Mouse (Mus musculus) limb, embryonic 11.5 days (tissue): ENCODE results near the gene Fbxo9. TPM values are rescaled to one million over a fixed set of nuclear protein-coding genes. Genes with fewer than 3 reads are reported as not detected.

Source experiments
- ATAC-seq: fragments of 200-750 bp; cut with Nextera tagmentation; 2 replicates; pipeline ENCODE4 v1.8.0; 2017; ENCODE audit warnings: low read depth; ENCODE audit not compliant: insufficient number of reproducible peaks, low FRiP score, low TSS enrichment
- DNase-seq: peaks from one replicate; pipeline ENCODE4 v3.0.0-alpha.2; 2015; ENCODE audit warnings: low spot score
- H3K27ac ChIP-seq: fragments of 300-500 bp; sonication (generic); replicated peaks from 2 replicates; pipeline ENCODE4 v1.5.1; 2014; ENCODE audit warnings: low read depth, mild to moderate bottlenecking, low read length
- H3K27me3 ChIP-seq: fragments of 300-500 bp; sonication (generic); 2 replicates; pipeline ENCODE4 v1.6.1; 2014; ENCODE audit warnings: mild to moderate bottlenecking, low read length, mixed read lengths; ENCODE audit not compliant: control insufficient read depth, insufficient read depth
- H3K36me3 ChIP-seq: fragments of 300-500 bp; sonication (generic); 2 replicates; pipeline ENCODE4 v1.6.1; 2014; ENCODE audit warnings: mild to moderate bottlenecking, low read length, moderate library complexity, mixed read lengths; ENCODE audit not compliant: control insufficient read depth, insufficient read depth
- H3K4me1 ChIP-seq: fragments of 300-500 bp; sonication (generic); 2 replicates; pipeline ENCODE4 v1.6.1; 2014; ENCODE audit warnings: low read length, mixed read lengths; ENCODE audit not compliant: control insufficient read depth, insufficient read depth
- H3K4me2 ChIP-seq: fragments of 300-500 bp; sonication (generic); 2 replicates; pipeline ENCODE4 v1.6.1; 2014; ENCODE audit warnings: low read depth, mild to moderate bottlenecking, moderate library complexity; ENCODE audit not compliant: severe bottlenecking
- H3K4me3 ChIP-seq: fragments of 300-500 bp; sonication (generic); 2 replicates; pipeline ENCODE4 v1.5.1; 2014; ENCODE audit warnings: low read depth, low read length
- H3K9ac ChIP-seq: fragments of 300-500 bp; sonication (generic); 2 replicates; pipeline ENCODE4 v1.6.1; 2014; ENCODE audit warnings: mild to moderate bottlenecking, low read length
- H3K9me3 ChIP-seq: fragments of 300-500 bp; sonication (generic); 2 replicates; pipeline ENCODE4 v1.6.1; 2016; ENCODE audit warnings: low read length; ENCODE audit not compliant: control insufficient read depth
- WGBS: fragments of 180-500 bp; shearing (Covaris S2); extraction: QIAGEN DNeasy Blood & Tissue Kit; methylation state at CpG from one replicate; pipeline ENCODE4 v1.1.7; 2014; 5-methylcytosine and 5-hydroxymethylcytosine counted together
- polyA plus RNA-seq: library from polyadenylated mRNA; unstranded; fragments of >200 nt; fragmentation: Nextera tagmentation; extraction: Ambion mirVana; gene quantifications from 2 replicates; pipeline ENCODE4 v1.2.1, GENCODE M21; 2014

Gene Fbxo9
- polyA plus RNA-seq, 1 experiment from 2014 or later, result 31.9 TPM

DNA sequence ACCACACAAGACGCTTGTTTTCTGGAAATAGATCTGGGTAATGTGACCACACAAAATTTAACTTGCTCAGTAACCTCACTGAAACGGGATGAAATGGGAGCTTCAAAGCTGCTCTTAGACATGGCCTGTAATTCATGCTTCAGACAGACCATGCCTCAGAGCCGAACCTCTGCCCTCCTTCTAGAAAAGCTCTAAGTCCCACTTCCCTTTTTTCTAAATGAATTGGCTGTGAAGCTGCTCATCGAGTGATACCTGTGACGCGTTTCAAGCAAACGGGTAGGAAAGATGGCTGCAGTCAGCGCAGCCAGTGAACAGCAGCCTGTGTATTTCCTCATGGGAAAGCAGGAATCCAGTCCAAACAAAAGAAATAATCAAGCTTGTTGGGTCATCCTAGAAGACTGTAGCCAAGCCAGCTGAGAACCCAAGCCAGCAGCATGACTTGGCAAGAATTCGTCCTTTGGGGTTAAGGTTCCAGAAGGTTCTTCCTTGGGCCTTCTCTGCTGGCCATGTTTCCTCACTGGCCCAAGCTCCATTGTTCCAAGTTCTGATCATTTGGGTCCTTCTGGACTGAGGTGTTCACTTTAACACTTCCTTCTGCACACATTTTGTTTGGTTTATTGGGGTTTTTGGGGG, 29.3 kb upstream of the Fbxo9 start:
- WGBS, result 90% methylated on average over 9 of the region's 9 CpGs
- no peak overlapping the region for H3K4me2 ChIP-seq
- H3K9ac ChIP-seq, result no peak overlapping the region
- no peak overlapping the region for H3K4me3 ChIP-seq
- no peak for ATAC-seq
- no peak for DNase-seq
- no peaks in the 10 kb centered on the region for H3K27me3 ChIP-seq
- peaks cover 23% of the 10 kb centered on the region for H3K36me3 ChIP-seq
- H3K9me3 ChIP-seq, result no peaks in the 10 kb centered on the region; the same call in 1 of the 2 replicates
- no peak overlapping the region for H3K27ac ChIP-seq
- no peaks in the 10 kb centered on the region for H3K4me1 ChIP-seq

DNA sequence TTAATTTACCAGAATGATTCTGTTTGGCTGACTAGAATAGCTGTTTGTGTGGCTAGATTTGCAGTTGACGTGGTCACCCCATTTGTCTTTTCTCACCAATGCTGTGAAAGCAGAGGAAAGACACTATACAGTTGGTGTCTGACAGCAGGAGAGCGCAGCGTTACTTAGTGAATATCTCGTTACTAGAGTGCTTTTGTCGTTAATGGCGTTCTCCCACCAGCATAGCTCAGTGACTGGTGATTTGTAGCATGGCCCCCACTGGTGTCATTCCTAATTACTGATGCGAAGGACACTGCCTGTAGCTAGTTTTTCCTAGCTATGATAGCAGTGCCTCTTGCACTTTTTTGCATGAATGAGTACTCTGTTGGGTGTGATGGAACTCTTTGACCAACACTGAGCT, 26.8 kb upstream of the Fbxo9 start:
- DNase-seq (no peak), ATAC-seq (no peak)
- H3K9ac ChIP-seq, result no peak overlapping the region
- H3K4me2 ChIP-seq, result no peak overlapping the region
- H3K4me3 ChIP-seq, result no peak overlapping the region
- no peaks in the 10 kb centered on the region for H3K9me3 ChIP-seq
- peaks cover 14% of the 10 kb centered on the region for H3K36me3 ChIP-seq
- H3K27ac ChIP-seq, result no peak overlapping the region
- H3K4me1 ChIP-seq, result no peaks in the 10 kb centered on the region
- WGBS, result 65% methylated on average over 7 of the region's 7 CpGs
- H3K27me3 ChIP-seq, result no peaks in the 10 kb centered on the region

DNA sequence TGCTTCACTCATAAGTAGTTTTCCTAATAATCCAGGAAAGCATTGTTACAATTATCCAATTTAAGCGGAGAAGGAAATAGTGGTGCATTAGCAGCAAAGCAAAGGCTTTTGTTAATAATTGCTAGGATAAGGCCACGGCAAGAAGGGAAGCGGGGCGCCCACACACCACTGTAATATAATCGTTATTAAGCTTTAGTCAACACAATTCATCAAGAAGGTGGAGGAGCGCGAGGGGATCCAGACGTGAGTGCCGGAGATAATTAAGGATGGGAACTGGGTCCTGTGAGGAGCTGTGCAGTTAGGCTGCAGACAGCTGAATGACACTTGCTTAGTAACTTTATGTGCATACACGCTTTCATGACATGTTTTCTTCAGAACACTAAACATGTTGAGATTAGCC, 17.8 kb upstream of the Fbxo9 start:
- Histone ChIP-seq H3K27ac (no peak overlapping the region), H3K9me3 (no peaks in the 10 kb centered on the region), H3K36me3 (peaks cover under 1% of the 10 kb centered on the region), H3K4me3 (no peak overlapping the region), H3K9ac (no peak overlapping the region), H3K4me2 (no peak overlapping the region), H3K4me1 (no peaks in the 10 kb centered on the region), H3K27me3 (no peaks in the 10 kb centered on the region)
- no peak for DNase-seq
- WGBS, result 85% methylated on average over 10 of the region's 10 CpGs
- ATAC-seq, result no peak

DNA sequence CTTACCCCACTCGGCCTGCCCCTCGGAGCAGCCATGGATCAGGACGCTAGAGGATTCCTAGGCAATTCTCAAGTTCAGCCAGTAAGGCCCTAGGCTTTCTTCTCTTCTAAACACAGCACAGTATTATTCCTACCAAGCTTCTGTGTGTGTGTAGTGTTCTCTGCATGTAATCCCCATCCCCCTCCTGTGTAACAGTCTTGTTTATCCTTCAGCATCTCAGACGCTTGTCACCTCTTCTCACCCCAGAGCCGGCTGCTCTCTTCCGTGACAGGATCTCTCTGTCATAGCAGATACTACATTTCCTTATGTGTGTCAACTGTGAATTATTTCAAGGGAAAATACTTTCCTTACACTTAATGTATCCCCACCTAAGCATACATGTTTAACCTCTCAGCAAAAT, 17.1 kb upstream of the Fbxo9 start:
- Histone ChIP-seq H3K27ac (no peak overlapping the region), H3K9me3 (no peaks in the 10 kb centered on the region), H3K27me3 (no peaks in the 10 kb centered on the region), H3K36me3 (no peaks in the 10 kb centered on the region; the same call in 1 of the 2 replicates), H3K4me1 (no peaks in the 10 kb centered on the region), H3K4me2 (no peak overlapping the region), H3K9ac (no peak overlapping the region), H3K4me3 (no peak overlapping the region)
- DNase-seq, result no peak
- no peak for ATAC-seq
- WGBS, result 87% methylated on average over 6 of the region's 6 CpGs

DNA sequence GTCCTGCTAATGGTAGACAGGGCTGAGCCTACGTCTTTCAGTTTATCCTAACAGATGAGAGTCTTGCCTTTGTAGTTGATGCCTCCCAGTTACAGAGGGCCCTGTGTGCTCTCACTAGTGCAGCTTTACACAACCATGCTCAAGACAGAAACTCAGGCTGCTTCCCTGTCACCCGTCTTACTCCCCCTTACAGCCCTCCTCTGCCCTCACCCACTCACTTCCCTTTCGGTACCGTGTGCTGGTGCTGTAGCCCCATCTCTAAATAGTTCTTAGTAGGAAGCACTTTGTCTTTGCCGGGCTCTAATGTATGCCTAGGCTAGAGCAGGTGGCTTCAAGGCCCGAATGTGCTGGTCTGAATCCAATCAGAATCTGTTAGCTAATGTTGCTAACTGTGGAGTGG, 15.4 kb upstream of the Fbxo9 start:
- Histone ChIP-seq H3K27me3 (no peaks in the 10 kb centered on the region), H3K4me3 (no peak overlapping the region), H3K36me3 (no peaks in the 10 kb centered on the region), H3K4me2 (no peak overlapping the region), H3K4me1 (no peaks in the 10 kb centered on the region), H3K9me3 (no peaks in the 10 kb centered on the region), H3K9ac (no peak overlapping the region), H3K27ac (no peak overlapping the region)
- ATAC-seq (no peak), DNase-seq (no peak)
- 89% methylated on average over 6 of the region's 6 CpGs for WGBS

DNA sequence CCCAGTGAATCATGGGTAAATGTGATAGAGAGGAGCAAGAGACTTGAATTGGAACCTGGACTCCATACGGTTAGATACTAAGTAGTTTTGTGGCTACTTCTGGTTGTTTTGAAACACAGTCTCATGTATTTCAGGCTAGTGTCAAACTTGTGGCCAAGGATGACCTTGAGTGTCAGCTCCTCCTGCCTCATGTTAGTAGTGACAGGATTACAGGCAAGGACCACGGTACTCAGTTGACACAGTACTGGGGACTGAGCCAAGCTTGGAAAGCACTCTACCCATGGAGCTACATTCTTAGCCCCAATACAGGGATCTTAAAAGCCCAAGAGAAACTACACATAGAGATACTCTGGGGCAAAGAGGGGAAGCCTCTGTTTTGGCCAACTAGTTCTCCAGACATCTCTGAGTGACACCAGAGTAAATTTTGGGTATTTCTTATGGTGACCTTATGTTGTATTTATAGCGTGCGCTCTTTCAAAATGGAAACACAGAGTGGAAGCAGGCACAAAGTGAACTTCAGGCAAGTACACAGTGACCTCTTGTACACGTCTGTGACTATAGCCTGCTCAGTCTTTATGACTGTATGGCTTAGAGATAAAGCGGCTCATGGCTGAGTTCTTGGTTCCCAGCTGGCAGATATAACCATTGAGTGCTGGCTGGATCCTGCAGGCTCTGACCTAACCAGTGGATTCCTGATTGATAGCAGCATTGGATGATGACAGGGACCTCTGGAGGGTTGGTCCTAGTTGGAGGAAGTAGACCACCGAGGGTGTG, 14.3 kb upstream of the Fbxo9 start:
- no peaks in the 10 kb centered on the region for H3K4me1 ChIP-seq
- H3K27me3 ChIP-seq, result no peaks in the 10 kb centered on the region
- no peak for DNase-seq
- H3K4me2 ChIP-seq, result no peak overlapping the region
- H3K4me3 ChIP-seq, result no peak overlapping the region
- no peak overlapping the region for H3K27ac ChIP-seq
- no peaks in the 10 kb centered on the region for H3K9me3 ChIP-seq
- no peak for ATAC-seq
- no peaks in the 10 kb centered on the region for H3K36me3 ChIP-seq
- no peak overlapping the region for H3K9ac ChIP-seq
- 92% methylated on average over 7 of the region's 7 CpGs for WGBS

DNA sequence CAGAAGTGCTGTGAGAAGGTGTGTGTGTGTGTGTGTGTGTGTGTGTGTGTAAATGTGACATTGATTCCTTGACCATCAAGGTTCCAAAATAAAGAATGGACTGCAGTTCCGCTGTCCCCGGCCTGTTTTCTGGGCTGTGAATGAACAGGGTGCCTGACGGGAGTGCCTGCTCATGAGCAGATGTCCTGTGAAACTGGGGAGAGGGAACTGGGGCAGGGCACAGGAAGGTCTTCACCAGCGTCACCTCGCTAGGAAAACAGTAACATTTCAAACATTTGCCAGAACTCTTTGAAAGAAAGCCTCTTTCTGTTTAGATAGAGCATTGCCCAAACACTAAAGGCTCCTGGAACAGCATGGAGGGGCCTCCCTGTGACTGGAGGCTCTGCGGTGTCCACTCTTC, 13.1 kb upstream of the Fbxo9 start:
- no peaks in the 10 kb centered on the region for H3K36me3 ChIP-seq
- no peak overlapping the region for H3K4me2 ChIP-seq
- H3K4me1 ChIP-seq, result no peaks in the 10 kb centered on the region
- H3K9me3 ChIP-seq, result no peaks in the 10 kb centered on the region
- no peak for DNase-seq
- no peak overlapping the region for H3K4me3 ChIP-seq
- WGBS, result 91% methylated on average over 6 of the region's 6 CpGs
- no peaks in the 10 kb centered on the region for H3K27me3 ChIP-seq
- no peak for ATAC-seq
- no peak overlapping the region for H3K27ac ChIP-seq
- no peak overlapping the region for H3K9ac ChIP-seq

DNA sequence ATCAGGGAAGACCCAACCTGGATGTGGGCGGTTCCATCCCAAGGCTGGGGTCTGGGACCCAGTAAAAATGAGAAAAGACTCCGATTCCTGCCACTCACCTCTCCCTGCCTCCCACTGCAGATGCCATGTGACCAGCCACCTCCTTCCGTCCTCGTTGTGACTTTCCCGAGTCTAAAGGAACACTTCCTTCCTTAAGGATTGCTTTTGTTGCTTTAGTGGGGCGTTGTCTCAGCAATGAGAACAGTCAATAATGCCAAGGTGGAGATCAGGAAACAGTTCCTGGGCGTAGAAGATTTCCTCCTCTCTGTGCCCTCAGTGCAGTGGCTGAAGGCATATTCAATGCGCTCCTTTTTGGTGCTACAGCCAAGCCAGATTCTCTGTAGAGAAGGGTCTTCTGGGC, 12.5 kb upstream of the Fbxo9 start:
- no peak overlapping the region for H3K4me3 ChIP-seq
- no peak overlapping the region for H3K9ac ChIP-seq
- H3K27me3 ChIP-seq, result no peaks in the 10 kb centered on the region
- WGBS, result 90% methylated on average over 8 of the region's 8 CpGs
- H3K9me3 ChIP-seq, result no peaks in the 10 kb centered on the region
- no peak overlapping the region for H3K27ac ChIP-seq
- no peak for ATAC-seq
- no peaks in the 10 kb centered on the region for H3K4me1 ChIP-seq
- no peak overlapping the region for H3K4me2 ChIP-seq
- DNase-seq, result no peak
- peaks cover 2% of the 10 kb centered on the region; the same call in 1 of the 2 replicates for H3K36me3 ChIP-seq
